Mouse (Mus musculus): Measurements from ENCODE around the gene Lyplal1.

DNA sequence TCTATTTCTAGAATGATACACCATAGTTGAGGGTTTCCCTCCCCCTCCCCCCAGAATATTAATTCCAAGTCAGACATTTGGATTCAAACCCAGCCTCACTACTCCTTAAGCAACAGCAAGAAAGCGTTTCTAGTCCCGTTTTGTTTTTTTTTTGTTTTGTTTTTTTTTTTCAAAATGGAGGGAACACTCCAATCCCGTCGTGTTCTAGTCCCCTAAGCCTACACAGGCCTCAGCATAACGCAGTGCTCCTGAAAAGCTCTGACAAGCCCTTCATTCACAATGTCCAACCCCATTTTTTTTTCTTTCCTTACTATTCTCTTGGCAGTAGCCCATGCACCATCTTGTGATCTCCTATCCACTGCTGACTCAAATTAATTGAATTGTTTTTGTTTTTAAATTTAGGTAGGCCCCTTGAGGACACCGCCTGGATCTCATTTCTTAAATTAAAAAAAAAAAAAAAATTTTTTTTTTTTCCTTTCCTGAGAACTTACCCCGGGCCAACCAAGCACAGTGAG lies 967 bp downstream of the Lyplal1 start:
- TF ChIP-seq POLR2A (IDR thresholded peaks at IDR 0.05; ENCODE audit: borderline replicate concordance, insufficient read depth, low read length) (no peak), CTCF (IDR thresholded peaks at IDR 0.05; ENCODE audit: borderline replicate concordance, insufficient read depth, low read depth, low read length) (no peak)
